Mouse (Mus musculus) thymus, adult 2 months (tissue): ENCODE data around the gene Tcf21. TPM values are rescaled to one million over a fixed set of nuclear protein-coding genes. Genes with fewer than 3 reads are reported as not detected.

ENCODE experiments used
- DNase-seq: peaks from one replicate; pipeline ENCODE4 v3.0.0; 2021
- H3K27ac ChIP-seq: fragments of 200-500 bp; 2 replicates; pipeline ENCODE4 v1.5.1; 2012; ENCODE audit warnings: low read length, control low read depth; ENCODE audit not compliant: control insufficient read depth, insufficient read depth
- H3K27me3 ChIP-seq: fragments of 200-500 bp; 2 replicates; pipeline ENCODE4 v1.6.1; 2012; ENCODE audit warnings: mild to moderate bottlenecking, low read length, moderate library complexity, mixed read lengths; ENCODE audit not compliant: control insufficient read depth, insufficient read depth
- H3K36me3 ChIP-seq: fragments of 200-500 bp; 2 replicates; pipeline ENCODE4 v1.6.1; 2012; ENCODE audit warnings: mild to moderate bottlenecking, low read length, moderate library complexity; ENCODE audit not compliant: control insufficient read depth, insufficient read depth
- H3K4me1 ChIP-seq: fragments of 200-500 bp; replicated peaks from 2 replicates; pipeline ENCODE4 v1.6.1; 2012; ENCODE audit warnings: low read length; ENCODE audit not compliant: control insufficient read depth, insufficient read depth
- H3K4me3 ChIP-seq: fragments of 200-500 bp; 2 replicates; pipeline ENCODE4 v1.5.1; 2012; ENCODE audit warnings: mild to moderate bottlenecking, low read length, control low read depth, moderate library complexity; ENCODE audit not compliant: control insufficient read depth, insufficient read depth
- CTCF ChIP-seq: fragments of 200-500 bp; IDR thresholded peaks from 2 replicates; pipeline ENCODE4 v1.5.1; 2012; ENCODE audit warnings: mild to moderate bottlenecking, control low read depth, low read length, moderate library complexity, borderline replicate concordance; ENCODE audit not compliant: control insufficient read depth, poor library complexity, insufficient read depth; ENCODE audit errors: extremely low read depth
- POLR2A ChIP-seq: fragments of 200-500 bp; IDR thresholded peaks from 2 replicates; pipeline ENCODE4 v1.6.1; 2012; ENCODE audit warnings: mild to moderate bottlenecking, low read length, control low read depth, moderate library complexity; ENCODE audit not compliant: control insufficient read depth, poor library complexity, insufficient read depth; ENCODE audit errors: extremely low read depth
- WGBS: fragments of 180-500 bp; shearing (Covaris S2); methylation state at CpG from one replicate; pipeline ENCODE4 v1.1.7; 2018; 5-methylcytosine and 5-hydroxymethylcytosine counted together
- polyA plus RNA-seq: library from polyadenylated mRNA; depleted of rRNA; stranded (reverse); fragments of >200 nt; gene quantifications from 2 replicates; pipeline ENCODE4 v1.2.3, GENCODE M21; 2012

Tcf21 gene
- polyA plus RNA-seq, 1 experiment, result 2.4 TPM

DNA sequence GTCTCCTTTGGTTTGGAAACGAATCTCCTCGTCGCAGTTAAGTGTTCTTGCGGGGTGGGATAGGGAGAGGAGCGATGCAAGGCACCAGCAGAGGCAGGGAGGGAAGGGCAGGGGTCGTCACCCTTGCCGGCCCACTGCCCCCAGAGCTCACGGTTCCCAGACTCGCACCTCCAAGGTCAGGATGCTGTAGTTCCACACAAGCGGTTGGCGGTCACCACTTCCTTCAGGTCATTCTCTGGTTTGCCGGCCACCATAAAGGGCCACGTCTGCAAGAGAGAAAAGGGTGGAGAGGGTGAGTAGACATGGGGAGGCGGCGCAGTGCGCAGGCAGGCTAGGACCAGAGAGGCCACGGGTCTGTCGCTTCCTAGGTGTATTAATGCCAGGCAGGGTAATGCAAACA is 2.4 kb downstream of the Tcf21 start:
- no peak for TF ChIP-seq CTCF
- no peak for TF ChIP-seq POLR2A
- Histone ChIP-seq H3K4me3 (no peak overlapping the region), H3K27me3 (peaks cover 10% of the 10 kb centered on the region; the same call in 1 of the 2 replicates), H3K27ac (no peak overlapping the region), H3K36me3 (no peaks in the 10 kb centered on the region), H3K4me1 (no peaks in the 10 kb centered on the region)
- 17% methylated on average over 17 of the region's 18 CpGs for WGBS
- no peak for DNase-seq

DNA sequence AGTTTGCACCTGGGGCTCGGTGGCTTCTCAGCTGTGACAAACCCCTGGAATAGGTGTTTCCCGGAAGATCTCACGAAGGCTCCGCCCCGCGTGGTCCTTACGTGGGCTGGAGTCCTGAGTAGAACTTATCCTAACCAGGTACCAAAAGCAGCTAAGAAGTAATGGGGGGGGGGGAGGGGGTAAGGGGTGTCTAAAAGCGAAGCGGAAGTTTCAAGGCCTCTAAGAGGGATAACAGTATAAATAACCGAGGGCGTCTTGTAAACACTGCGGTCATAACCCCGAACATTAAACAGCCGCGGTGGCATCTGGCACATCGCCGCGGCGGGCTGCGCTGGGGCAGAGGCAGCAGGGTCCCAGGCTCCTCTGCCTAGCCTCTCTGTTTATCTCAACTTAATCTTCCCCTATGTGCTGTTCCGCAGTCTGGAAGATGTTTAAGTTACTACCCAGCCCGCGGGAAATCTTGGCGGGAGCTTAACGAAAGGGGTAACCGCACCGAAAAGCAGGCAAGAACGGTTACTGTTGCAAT is 3.7 kb downstream of the Tcf21 start:
- Histone ChIP-seq H3K4me3 (no peak overlapping the region), H3K27ac (no peak overlapping the region), H3K27me3 (peaks cover 10% of the 10 kb centered on the region; the same call in 1 of the 2 replicates), H3K36me3 (no peaks in the 10 kb centered on the region), H3K4me1 (no peaks in the 10 kb centered on the region)
- no peak for DNase-seq
- 2% methylated on average over 28 of the region's 28 CpGs for WGBS
- TF ChIP-seq POLR2A (no peak), CTCF (no peak)

DNA sequence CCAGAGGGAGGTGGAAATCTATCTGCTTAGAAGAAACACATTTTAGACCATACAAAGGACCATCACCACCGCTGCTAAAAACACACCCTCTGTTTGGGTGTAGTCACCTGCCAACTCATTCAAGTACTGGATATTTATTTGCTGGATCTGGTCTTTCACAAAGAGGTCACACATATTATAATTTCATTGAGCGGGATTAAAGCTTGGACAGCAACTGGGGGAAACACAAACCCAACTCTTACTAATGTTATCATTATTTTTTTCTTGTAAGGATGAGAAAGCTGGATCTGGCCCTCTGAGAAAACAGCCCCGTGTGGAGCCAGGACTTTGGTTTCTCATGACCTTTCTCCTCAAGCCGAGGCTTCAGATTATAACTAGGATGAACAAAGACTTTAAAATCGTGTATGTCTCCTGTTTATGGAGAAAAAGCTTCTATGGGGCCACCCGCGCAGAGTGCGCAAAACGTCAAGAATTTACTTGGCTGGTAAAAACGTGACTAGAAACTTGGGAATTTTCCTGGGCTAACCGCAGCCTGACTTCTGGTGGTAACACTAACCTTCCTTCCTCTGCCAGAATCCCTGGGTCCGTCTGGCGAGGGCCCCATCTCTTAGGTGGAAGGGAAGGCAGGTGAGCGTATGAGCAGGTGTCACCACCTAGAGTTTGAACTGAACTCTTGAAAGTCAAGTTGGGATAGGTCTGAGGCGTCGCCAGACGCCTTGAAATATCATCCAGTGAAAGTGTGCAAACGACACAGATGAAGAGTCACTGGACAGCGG is 4.3 kb downstream of the Tcf21 start:
- H3K4me3 ChIP-seq, result no peak overlapping the region
- WGBS, result 13% methylated on average over 19 of the region's 19 CpGs
- peaks cover 10% of the 10 kb centered on the region; the same call in 1 of the 2 replicates for H3K27me3 ChIP-seq
- H3K27ac ChIP-seq, result no peak overlapping the region
- H3K4me1 ChIP-seq, result no peaks in the 10 kb centered on the region
- no peaks in the 10 kb centered on the region for H3K36me3 ChIP-seq
- no peak for TF ChIP-seq CTCF
- no peak for TF ChIP-seq POLR2A
- no peak for DNase-seq

DNA sequence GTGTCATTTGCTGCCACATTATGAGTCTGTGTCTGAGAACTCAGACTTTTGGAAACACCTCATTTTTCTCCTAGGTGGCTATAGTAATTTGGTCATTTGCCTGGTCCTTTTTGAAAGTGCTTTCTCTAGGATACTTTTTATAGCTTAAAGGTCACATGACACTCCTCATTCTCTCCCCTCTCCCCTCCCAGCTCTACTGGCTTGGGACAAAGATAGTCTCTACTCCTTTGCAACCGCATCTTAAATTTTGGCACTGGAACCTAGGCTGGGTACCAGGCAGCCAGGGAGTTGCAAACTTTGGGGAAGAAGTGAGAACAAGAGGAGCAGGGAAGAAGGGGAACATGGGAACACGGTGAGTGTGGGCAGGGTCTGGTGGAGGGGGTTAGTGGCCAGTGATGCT is 5.2 kb downstream of the Tcf21 start:
- H3K4me3 ChIP-seq, result no peak overlapping the region
- H3K4me1 ChIP-seq, result no peaks in the 10 kb centered on the region
- 5% methylated on average over 2 of the region's 2 CpGs for WGBS

DNA sequence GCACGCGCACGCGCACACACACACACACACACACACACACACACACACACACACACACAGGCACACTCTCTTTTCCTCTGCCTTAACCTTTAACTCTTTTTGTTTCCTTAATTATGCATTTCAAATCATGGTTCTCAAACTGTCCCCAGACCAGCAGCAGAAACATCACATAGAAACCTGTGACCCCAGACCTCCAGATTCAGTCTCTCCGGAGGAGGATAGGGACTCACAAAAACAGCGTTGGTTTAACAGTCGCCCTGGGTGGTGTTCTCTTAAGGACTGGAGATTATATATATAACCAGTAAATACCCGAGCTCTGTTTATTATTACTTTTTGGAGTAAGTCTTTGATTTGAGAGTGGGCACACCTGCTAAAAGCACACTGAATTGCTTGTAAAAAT is 5.7 kb downstream of the Tcf21 start:
- Histone ChIP-seq H3K4me3 (no peak overlapping the region), H3K27me3 (peaks cover 8% of the 10 kb centered on the region; the same call in 1 of the 2 replicates), H3K4me1 (no peaks in the 10 kb centered on the region), H3K36me3 (no peaks in the 10 kb centered on the region), H3K27ac (no peak overlapping the region)
- no peak for TF ChIP-seq POLR2A
- 7% methylated on average over 7 of the region's 8 CpGs for WGBS
- DNase-seq, result no peak

More for the DNA sequence above, 5.2 kb downstream of the Tcf21 start:
- Histone ChIP-seq H3K27ac (no peak overlapping the region), H3K36me3 (no peaks in the 10 kb centered on the region), H3K27me3 (peaks cover 10% of the 10 kb centered on the region; the same call in 1 of the 2 replicates)
- DNase-seq, result no peak
- TF ChIP-seq POLR2A (no peak), CTCF (no peak)

DNA sequence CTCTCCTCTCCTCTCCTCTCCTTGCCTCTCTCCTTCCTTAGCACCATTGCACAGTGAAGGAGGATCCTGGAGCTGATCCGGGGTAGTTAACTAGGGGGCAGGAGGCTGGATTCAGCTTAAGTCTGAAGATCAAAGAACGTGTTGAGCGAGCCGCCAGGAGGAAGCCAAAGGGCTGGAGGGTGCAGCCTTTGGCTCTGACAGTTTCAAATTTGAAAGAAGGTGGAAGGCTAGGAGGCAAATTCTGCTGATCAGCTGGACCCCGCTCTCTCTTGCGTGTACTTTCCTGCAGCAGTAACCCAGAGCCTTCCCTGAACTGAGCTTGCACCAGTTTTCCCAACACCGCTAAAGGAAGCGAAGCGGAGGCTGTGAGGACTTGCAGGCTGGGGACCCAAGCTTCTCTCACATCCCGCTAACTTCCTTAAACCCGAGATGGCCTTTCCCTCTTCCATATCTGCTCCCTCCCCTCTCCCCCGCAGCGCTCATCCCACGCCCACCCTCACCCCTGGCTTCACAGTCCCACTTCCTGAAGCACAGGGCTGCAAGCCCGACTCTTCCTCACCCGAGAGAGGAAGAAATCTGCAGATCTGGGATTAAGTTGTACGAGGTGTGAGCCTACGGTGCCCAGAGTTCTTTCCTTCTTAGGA is 6.5 kb downstream of the Tcf21 start:
- Histone ChIP-seq H3K36me3 (no peaks in the 10 kb centered on the region), H3K27ac (no peak overlapping the region), H3K4me1 (no peaks in the 10 kb centered on the region), H3K27me3 (peaks cover 8% of the 10 kb centered on the region; the same call in 1 of the 2 replicates), H3K4me3 (no peak overlapping the region)
- TF ChIP-seq CTCF (no peak), POLR2A (no peak)
- 4% methylated on average over 18 of the region's 18 CpGs for WGBS
- no peak for DNase-seq

DNA sequence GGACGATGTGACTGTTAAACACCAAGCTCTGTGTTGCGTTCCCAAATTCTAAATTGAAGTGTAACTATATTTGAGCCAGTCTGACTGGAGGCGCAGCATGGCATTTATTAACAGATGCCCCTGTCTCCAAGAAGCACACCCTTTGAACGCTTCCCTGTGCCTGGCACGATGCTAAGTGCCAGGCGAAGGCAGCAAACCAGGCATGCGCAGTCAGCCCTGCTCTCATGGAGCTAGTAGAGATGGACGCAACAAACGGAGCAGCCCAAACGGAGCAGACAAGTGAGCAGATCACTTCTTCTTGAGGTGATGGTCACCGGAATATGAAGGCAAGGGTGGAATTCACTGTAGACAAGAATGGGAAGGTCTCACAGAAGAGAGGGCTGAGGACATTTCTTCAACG is 8.1 kb downstream of the Tcf21 start:
- WGBS, result 25% methylated on average over 12 of the region's 12 CpGs
- Histone ChIP-seq H3K36me3 (no peaks in the 10 kb centered on the region), H3K27me3 (peaks cover 4% of the 10 kb centered on the region; the same call in 1 of the 2 replicates), H3K4me1 (no peaks in the 10 kb centered on the region), H3K27ac (no peak overlapping the region), H3K4me3 (no peak overlapping the region)
- no peak for TF ChIP-seq POLR2A
- TF ChIP-seq CTCF, result no peak
- no peak for DNase-seq
